18 mouse cellular contexts compared by ENCODE assay signal in genomic region chr9:47129101-47129500, GRCm38 (mm10).
"Had no signal": no experiment of that assay in that cellular context is flagged by ENCODE, and none has a peak within 500 bp of the region (broad histone marks: within the 10 kb centered on the region; RNA-seq: fewer than 3 reads in every experiment).

No protein-coding gene starts in this region.

- H3K4me1 ChIP-seq: lung, embryonic 15.5 days; megakaryocyte, embryonic 14.5 days; neural tube, embryonic 12.5 days; stomach, embryonic 15.5 days had no signal

- H3K9me3 ChIP-seq: liver, embryonic 15.5 days; lung, embryonic 15.5 days; midbrain, embryonic 13.5 days; neural tube, embryonic 12.5 days; stomach, embryonic 15.5 days had no signal

- ATAC-seq: liver, postnatal 0 days; lung, postnatal 0 days; midbrain, embryonic 13.5 days; midbrain, embryonic 16.5 days had no signal

- H3K27ac ChIP-seq: liver, embryonic 15.5 days; lung, embryonic 15.5 days; macrophage; midbrain, embryonic 13.5 days; neural tube, embryonic 12.5 days; stomach, embryonic 15.5 days; stomach, postnatal 0 days had no signal

- H3K36me3 ChIP-seq: liver, embryonic 15.5 days; lung, embryonic 15.5 days; midbrain, embryonic 13.5 days; neural tube, embryonic 12.5 days; stomach, embryonic 15.5 days had no signal

- DNase-seq: liver, postnatal 0 days; lung, adult 2 months; lung, postnatal 14 days; lung, postnatal 36 days; right cerebral cortex, postnatal 14 days; thymus, adult 2 months; thymus, postnatal 25 days; thymus, postnatal 4 days had no signal

- H3K27me3 ChIP-seq: liver, embryonic 15.5 days; lung, embryonic 15.5 days; megakaryocyte, embryonic 14.5 days; midbrain, embryonic 13.5 days; neural tube, embryonic 12.5 days; stomach, embryonic 15.5 days had no signal

- H3K4me2 ChIP-seq: liver, embryonic 15.5 days; lung, embryonic 15.5 days; midbrain, embryonic 13.5 days; neural tube, embryonic 12.5 days; stomach, embryonic 15.5 days had no signal

- H3K9ac ChIP-seq: liver, embryonic 15.5 days; liver, postnatal 0 days; lung, embryonic 15.5 days; midbrain, embryonic 13.5 days; neural tube, embryonic 12.5 days; stomach, embryonic 15.5 days had no signal

- H3K4me3 ChIP-seq: liver, embryonic 15.5 days; lung, embryonic 15.5 days; megakaryocyte, embryonic 14.5 days; midbrain, embryonic 13.5 days; neural tube, embryonic 12.5 days; stomach, embryonic 15.5 days had no signal
